Mouse (Mus musculus) urinary bladder, adult 18-20 months (tissue): ENCODE data around the gene Amdhd1.

Experiments used
- DNase-seq, 2 experiments: peaks; one replicate each; pipeline ENCODE4 v3.0.0; 2022; ENCODE audit warnings: low spot score in 2 of 2, mixed read lengths in 2 of 2

Amdhd1 gene

GRCm38 (mm10) chr10:93540431-93541210 lies 788 bp upstream of the Amdhd1 start, which contains the start of gene Ccdc38:
TSS of gene Ccdc38 (plus strand) at chr10:93540632.
- DNase-seq: no peak

- DNase-seq: no peak
Measured at GRCm38 (mm10) chr10:93538818-93539217, 1.0 kb downstream of the Amdhd1 start.

GRCm38 (mm10) chr10:93538287-93538686 lies 1.5 kb downstream of the Amdhd1 start:
- DNase-seq: no peak

GRCm38 (mm10) chr10:93525329-93525728 lies 14.5 kb downstream of the Amdhd1 start:
- no peak for DNase-seq

GRCm38 (mm10) chr10:93520994-93521393 lies 18.8 kb downstream of the Amdhd1 start:
- DNase-seq: no peak

GRCm38 (mm10) chr10:93519756-93520155 lies 20.1 kb downstream of the Amdhd1 start:
- DNase-seq: no peak

GRCm38 (mm10) chr10:93519159-93519558 lies 20.7 kb downstream of the Amdhd1 start:
- DNase-seq: no peak

- DNase-seq: no peak
Measured at GRCm38 (mm10) chr10:93518620-93519019, 21.2 kb downstream of the Amdhd1 start.

- no peak for DNase-seq
Measured at GRCm38 (mm10) chr10:93518186-93518585, 21.6 kb downstream of the Amdhd1 start.

GRCm38 (mm10) chr10:93517754-93518153 lies 22.1 kb downstream of the Amdhd1 start:
- peak in 1 of 2 experiments; percentile 31 for DNase-seq

- DNase-seq: no peak
Measured at GRCm38 (mm10) chr10:93515927-93516326, 23.9 kb downstream of the Amdhd1 start.

GRCm38 (mm10) chr10:93515419-93515818 lies 24.4 kb downstream of the Amdhd1 start:
- DNase-seq: no peak

- DNase-seq: peak; percentile 31 to 44
Measured at GRCm38 (mm10) chr10:93509532-93510153, 30.2 kb downstream of the Amdhd1 start.

- no peak for DNase-seq
Measured at GRCm38 (mm10) chr10:93508383-93508970, 31.4 kb downstream of the Amdhd1 start.

GRCm38 (mm10) chr10:93501346-93501745 lies 38.5 kb downstream of the Amdhd1 start:
- no peak for DNase-seq

- no peak for DNase-seq
Measured at GRCm38 (mm10) chr10:93500864-93501263, 39.0 kb downstream of the Amdhd1 start.

- no peak for DNase-seq
Measured at GRCm38 (mm10) chr10:93490451-93490850, 49.4 kb downstream of the Amdhd1 start.

- no peak for DNase-seq
Measured at GRCm38 (mm10) chr10:93488828-93489226, 51.0 kb downstream of the Amdhd1 start.

GRCm38 (mm10) chr10:93488066-93488827 lies 51.6 kb downstream of the Amdhd1 start, which contains the start of gene Hal:
TSS of gene Hal (plus strand) at chr10:93488768.
- DNase-seq: no peak

GRCm38 (mm10) chr10:93486622-93487021 lies 53.2 kb downstream of the Amdhd1 start:
- no peak for DNase-seq

GRCm38 (mm10) chr10:93485055-93485691 lies 54.7 kb downstream of the Amdhd1 start:
- peak; percentile 20 to 64 for DNase-seq
